Mouse (Mus musculus) A20 (cell line): ENCODE results near the gene Crybg1.
A peak's percentile ranks its signal among the peaks of the same experiment; 100 is the strongest.

Source experiments
- DNase-seq: peaks from one replicate; pipeline ENCODE4 v3.0.0-alpha.2; 2011; ENCODE audit warnings: low read depth, low spot score

Crybg1 gene

GRCm38 (mm10) chr10:44148337-44149317 is at the start of gene Crybg1:
Crybg1 (minus strand) TSS chr10:44148853.
- peak; percentile 64 for DNase-seq

DNA sequence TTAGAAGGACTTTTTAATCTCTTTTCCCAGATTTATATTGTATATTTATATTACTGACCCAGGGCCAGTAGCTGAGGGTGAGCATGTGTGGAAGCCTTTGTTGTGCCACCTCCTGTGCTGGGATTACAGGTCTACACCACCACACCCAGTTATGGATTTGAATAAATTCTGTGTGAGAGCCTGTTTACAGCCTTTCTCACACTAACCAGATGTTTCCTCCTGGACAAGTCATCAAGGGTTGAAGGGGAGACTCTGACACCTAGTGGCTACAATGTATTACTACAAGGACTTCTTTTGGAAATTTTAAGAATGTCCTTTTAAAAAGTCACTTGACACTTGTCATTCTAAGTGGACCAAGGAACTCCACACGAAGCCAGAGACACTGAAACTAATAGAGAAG is 28.7 kb upstream of the Crybg1 start:
- peak; percentile 49 for DNase-seq

- DNase-seq, result no peak
Observed at GRCm38 (mm10) chr10:44176548-44176947, 27.9 kb upstream of the Crybg1 start.

DNA sequence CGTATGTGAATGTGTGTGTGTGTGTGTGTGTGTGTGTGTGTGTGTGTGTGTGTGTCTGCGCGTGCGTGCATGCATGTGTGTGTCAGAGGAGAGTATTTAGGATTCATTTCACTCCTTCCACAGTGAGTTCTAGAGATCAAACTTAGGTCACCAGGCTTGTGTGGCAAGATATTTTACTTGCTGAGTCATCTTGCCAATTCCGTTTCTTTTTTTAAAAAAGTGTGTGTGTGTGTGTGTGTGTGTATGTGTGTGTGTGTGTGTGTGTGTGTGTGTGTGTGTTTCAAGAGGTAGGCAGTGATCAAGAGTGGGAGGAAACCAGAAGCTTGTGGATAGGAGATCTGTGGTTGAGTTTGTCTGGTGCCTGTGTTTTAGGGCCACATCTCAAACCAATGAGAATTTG is 27.5 kb upstream of the Crybg1 start:
- no peak for DNase-seq

GRCm38 (mm10) chr10:44170145-44170544 is 21.5 kb upstream of the Crybg1 start:
- DNase-seq, result no peak

DNA sequence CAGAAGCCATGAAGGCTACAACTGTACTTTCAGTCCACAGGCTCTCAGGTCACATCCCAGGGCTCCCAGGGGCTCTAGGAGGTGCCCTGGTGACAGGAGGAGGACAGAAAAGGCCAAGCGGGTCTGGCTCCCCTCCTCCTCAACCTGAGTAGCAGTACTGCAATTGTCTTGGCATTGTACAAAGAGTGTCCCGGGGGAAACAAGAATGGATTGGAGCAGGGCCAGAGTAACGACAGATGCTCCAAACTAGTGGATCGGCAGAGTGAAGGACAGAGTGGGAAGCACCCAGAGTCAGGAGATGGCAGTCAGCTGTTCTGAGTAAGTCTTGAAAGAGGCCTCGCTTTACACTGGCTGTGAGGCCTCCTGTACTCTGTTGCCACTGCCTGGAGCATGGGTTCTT is 18.4 kb upstream of the Crybg1 start:
- no peak for DNase-seq

DNA sequence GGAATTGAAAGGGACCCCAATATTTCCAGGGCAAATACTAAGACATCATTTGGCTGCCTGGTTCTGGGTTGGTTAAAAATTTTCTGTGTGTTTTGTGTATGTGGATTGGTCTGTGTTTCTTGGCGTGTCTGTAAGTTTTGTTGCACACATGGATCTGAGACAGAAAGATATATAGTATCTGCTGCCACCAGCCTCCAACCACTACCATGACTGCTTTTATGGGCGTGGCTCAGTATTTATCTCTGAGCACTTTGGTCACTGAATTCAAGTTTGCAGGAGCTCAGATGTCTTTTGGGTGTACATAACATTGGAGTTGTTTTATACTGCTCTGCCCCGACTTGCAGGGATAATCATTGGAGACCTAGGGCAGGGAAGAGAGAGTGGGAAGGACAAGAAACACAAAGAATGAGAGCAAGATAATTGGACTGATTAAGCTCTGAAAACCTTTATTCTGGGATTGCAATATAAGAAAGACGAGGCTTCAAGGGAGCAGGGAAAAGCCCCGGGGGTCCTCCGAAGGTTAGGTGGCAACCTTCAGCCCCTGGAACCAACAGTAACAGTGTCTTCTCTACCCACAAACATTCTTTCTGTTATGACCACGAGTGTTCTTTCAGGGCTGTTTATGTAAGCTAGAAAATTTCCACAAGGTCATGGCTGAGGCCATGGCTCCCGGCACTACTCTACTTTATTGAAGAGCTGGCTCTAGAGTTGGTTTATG is 15.8 kb upstream of the Crybg1 start:
- no peak for DNase-seq

- no peak for DNase-seq
Observed at GRCm38 (mm10) chr10:44163028-44163427, 14.4 kb upstream of the Crybg1 start.

GRCm38 (mm10) chr10:44160150-44160549 is 11.5 kb upstream of the Crybg1 start:
- DNase-seq, result peak; percentile 22

GRCm38 (mm10) chr10:44157489-44157888 is 8.8 kb upstream of the Crybg1 start:
- DNase-seq, result no peak

GRCm38 (mm10) chr10:44150501-44150900 is 1.8 kb upstream of the Crybg1 start:
- no peak for DNase-seq

GRCm38 (mm10) chr10:44143401-44143800 is 5.3 kb downstream of the Crybg1 start:
- no peak for DNase-seq

DNA sequence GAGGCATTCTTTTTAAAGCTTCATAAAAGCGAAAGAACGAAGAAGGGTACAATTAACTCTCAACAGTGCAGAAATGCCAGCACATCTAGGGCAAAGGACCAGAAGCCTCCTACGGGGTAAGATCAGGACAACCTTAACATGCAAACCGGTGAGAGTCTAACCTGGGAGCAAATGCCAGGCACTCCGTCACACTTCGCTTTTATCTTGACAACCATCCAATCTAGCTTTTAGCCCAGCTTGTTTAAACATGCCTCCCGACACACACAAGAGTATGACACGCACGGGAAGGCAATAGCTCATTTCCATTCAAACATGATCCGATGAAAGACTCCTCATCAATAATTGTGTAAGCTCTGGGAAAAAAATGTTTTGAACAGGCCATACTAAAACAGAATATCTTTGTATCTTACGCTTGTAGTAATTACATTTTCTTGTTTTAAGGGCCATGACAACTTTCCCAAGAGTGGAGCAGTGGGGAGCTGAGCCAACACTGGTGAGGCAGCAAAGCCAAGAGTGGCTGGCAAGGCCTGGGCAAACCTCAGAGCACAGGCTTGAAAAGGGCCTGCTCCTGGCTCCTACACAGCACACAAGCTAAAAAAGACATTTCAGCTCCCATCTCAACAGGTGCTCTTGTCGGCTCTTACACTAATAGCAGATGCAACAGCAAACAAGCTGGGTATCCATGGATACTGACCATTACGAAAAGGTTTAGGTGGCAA is 10.4 kb downstream of the Crybg1 start:
- DNase-seq, result no peak

DNA sequence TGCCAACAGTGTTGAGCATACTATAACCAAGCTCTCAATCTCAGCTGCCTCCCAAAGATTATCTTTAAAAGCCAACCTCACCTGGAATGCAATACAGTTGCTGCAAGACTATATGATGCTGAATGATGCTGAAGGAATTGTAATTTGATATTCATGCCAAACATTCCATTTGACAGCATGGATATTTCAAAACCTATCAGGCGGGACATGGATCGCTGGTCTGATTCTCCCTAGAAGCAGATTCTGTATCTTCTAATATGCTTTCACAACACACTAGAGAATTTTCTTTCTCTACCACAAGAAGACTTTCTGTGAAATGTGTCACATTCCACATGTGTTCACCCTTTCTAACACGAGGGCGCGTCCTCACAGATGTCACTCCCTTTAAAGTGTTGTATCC is 22.6 kb downstream of the Crybg1 start:
- DNase-seq, result no peak

DNA sequence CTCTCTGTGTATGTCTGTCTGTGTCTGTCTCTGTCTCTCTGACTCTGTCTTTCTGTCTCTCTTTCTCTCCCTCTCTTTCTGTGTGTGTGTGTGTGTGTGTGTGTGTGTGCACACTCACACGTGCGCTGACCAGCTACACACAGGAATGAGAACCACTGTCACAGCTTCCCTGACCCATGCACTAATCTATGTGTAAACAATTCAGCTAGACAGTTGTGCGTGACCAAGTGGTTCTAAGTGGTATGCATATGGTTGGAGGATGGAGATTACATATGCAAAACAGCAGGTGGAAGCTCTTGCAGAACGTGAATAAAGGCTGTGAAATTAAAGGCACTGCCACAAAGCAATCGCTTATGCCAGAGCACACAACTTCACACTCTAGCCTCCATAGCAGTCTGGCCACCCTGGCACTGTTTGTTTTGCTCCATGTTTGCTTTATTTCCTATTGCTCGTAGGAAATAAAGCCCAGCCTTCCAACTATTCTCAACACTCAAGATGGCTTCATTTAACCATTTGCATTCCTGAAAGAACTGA is 24.2 kb downstream of the Crybg1 start:
- no peak for DNase-seq

- no peak for DNase-seq
Observed at GRCm38 (mm10) chr10:44118616-44119015, 30.0 kb downstream of the Crybg1 start.

GRCm38 (mm10) chr10:44116796-44117195 is 31.9 kb downstream of the Crybg1 start:
- no peak for DNase-seq

- DNase-seq, result no peak
Observed at GRCm38 (mm10) chr10:44114611-44115010, 34.0 kb downstream of the Crybg1 start.

GRCm38 (mm10) chr10:44112005-44112675 is 36.5 kb downstream of the Crybg1 start:
- no peak for DNase-seq

DNA sequence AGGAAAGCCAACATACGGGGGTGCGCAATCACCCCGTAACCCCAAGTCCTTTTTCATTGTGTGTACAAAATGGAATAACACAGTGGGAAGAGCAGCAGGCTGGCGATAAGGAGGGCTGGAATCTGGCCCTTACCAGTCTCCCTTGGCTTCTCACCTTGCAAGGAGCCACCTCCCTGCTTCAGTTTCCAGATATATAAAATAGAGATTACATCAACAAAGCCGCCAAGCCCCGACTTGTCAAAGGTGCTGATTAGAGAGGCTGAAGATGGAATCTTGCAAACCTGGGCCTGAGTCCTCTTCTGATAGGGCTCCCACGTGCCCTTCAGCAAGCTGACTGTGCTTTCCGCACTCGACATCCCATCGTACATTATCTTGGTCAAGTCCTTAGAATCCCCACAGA is 37.5 kb downstream of the Crybg1 start:
- DNase-seq, result no peak

DNA sequence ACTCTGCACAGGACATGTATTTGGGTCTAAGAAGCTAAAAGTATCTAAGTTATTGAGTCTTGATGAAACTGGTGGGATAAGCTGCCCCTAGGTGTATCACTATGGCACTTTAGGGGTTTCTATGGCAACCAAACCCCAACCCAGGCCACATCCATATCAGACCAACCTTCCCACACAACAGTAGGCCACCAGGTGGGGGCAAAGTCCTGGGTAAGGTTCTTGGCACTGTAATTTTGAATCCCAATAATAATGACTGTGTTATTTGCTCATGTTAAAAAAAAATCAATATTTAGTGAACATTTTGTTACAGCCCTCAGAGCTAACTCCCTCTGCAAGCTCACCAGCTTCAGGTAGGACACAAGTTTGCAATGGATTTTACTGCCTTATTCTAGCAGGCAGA is 38.2 kb downstream of the Crybg1 start:
- DNase-seq, result no peak
